13 mouse cellular contexts compared by ENCODE assay signal in genomic region chr4:152202905-152203304, GRCm38 (mm10). TPM values are rescaled to one million over a fixed set of nuclear protein-coding genes. Genes with fewer than 3 reads are reported as not detected.
A peak's percentile ranks its signal among the peaks of the same experiment; 100 is the strongest.
DNase-seq lines count a peak whose midpoint lies in the region; TF ChIP-seq lines count a peak whose summit lies in the region.
"Had no signal": no experiment of that assay in that cellular context is flagged by ENCODE, and none has a peak within 500 bp of the region (broad histone marks: within the 10 kb centered on the region; RNA-seq: fewer than 3 reads in every experiment).

No protein-coding gene starts in this region.

- H3K27me3 ChIP-seq in kidney, adult 2 months (replicated peaks; ENCODE audit: control insufficient read depth, insufficient read depth, low read length) = no peaks in the 10 kb centered on the region
- H3K27me3 ChIP-seq: midbrain, embryonic 15.5 days had no signal

- intact Hi-C loops in left cerebral cortex, postnatal 25 days (cut with DNase I) = no loop called here

- WGBS in kidney, adult 2 months = 53% methylated on average over 3 of the region's 3 CpGs

- TF ChIP-seq CTCF in kidney, adult 2 months (conservative IDR thresholded peaks at IDR 0.05; ENCODE audit: insufficient read depth, insufficient read length, low read depth, low read length) = no peak

- H3K4me3 ChIP-seq in kidney, adult 2 months (ENCODE audit: insufficient read depth, low read depth, low read length) = no peak overlapping the region
- H3K4me3 ChIP-seq: midbrain, embryonic 15.5 days had no signal

- H3K4me1 ChIP-seq in kidney, adult 2 months (ENCODE audit: control insufficient read depth, insufficient read depth, low read length) = peaks cover 9% of the 10 kb centered on the region; the same call in 1 of the 2 replicates

- H3K27ac ChIP-seq in kidney, adult 2 months (ENCODE audit: insufficient read depth, low read depth, low read length) = peak overlapping the region; percentile 2; the same call in 1 of the 2 replicates
- H3K27ac ChIP-seq: midbrain, embryonic 15.5 days had no signal

- peak; percentile 38 for DNase-seq in adrenal gland, postnatal 14 days
- no peak for DNase-seq in adrenal gland, postnatal 4 days (ENCODE audit: low spot score in 2 of 2)
- DNase-seq in kidney, adult 2 months = no peak
- DNase-seq in kidney, adult 8-10 months = no peak
- DNase-seq in A20 (ENCODE audit: low read depth, low spot score) = peak; percentile 55
- DNase-seq in left cerebral cortex, postnatal 25 days (ENCODE audit: low spot score in 2 of 2) = peak; percentile 65 to 91
- DNase-seq in embryo, embryonic 9.5 days (ENCODE audit: extremely low spot score) = no peak
- no peak for DNase-seq in spleen, postnatal 4 days (ENCODE audit: low spot score in 2 of 2)
- DNase-seq: retina, postnatal 1 day had no signal

- TF ChIP-seq POLR2A in kidney, adult 2 months (IDR thresholded peaks at IDR 0.05; ENCODE audit: low read depth, low read length) = no peak

- no peaks in the 10 kb centered on the region for H3K36me3 ChIP-seq in kidney, adult 2 months (ENCODE audit: control insufficient read depth, insufficient read depth, low read length)
- H3K36me3 ChIP-seq: midbrain, embryonic 15.5 days had no signal

RNA-seq across cellular contexts. Expression of gene Acot7, which starts 25.0 kb away (rescaled TPM):
- total RNA-seq in adrenal gland, postnatal 14 days (2021) = 32.2 and 34.2 TPM in 2 replicates
- 10 to 100 TPM; 39.1 to 44.4 TPM for total RNA-seq in adrenal gland, postnatal 4 days (2021)
- polyA plus RNA-seq in kidney, adult 2 months (2012; rRNA removed) = 80.2 and 90.1 TPM in 2 replicates
- 100 to 1,000 TPM; 308 to 337 TPM for total RNA-seq in left cerebral cortex, postnatal 25 days (2021)

RNA-seq across cellular contexts. Expression of gene Hes2, which starts 44.2 kb away (rescaled TPM):
- not detected in 2 replicates for total RNA-seq in adrenal gland, postnatal 14 days (2021)
- total RNA-seq in adrenal gland, postnatal 4 days (2021) = not detected
- polyA plus RNA-seq in kidney, adult 2 months (2012; rRNA removed) = 0.81 and 1.0 TPM in 2 replicates
- total RNA-seq in left cerebral cortex, postnatal 25 days (2021) = not detected
- total RNA-seq: heart, adult 18-20 months; layer of hippocampus, adult 8-10 months had no signal
- polyA plus RNA-seq: liver, embryonic 16.5 days; midbrain, embryonic 15.5 days had no signal

RNA-seq across cellular contexts. Expression of gene Espn, which starts 50.7 kb away (rescaled TPM):
- 0.71 and 0.96 TPM in 2 replicates for total RNA-seq in adrenal gland, postnatal 14 days (2021)
- 1 to 10 TPM; 1.0 to 5.1 TPM for total RNA-seq in adrenal gland, postnatal 4 days (2021)
- 48.3 and 57.5 TPM in 2 replicates for polyA plus RNA-seq in kidney, adult 2 months (2012; rRNA removed)
- total RNA-seq in left cerebral cortex, postnatal 25 days (2021) = 1 to 10 TPM in 1 of 2 experiments, under 1 TPM in 1; 0.73 to 1.2 TPM

Comparison
In these comparisons a context has a peak if more than half of its experiments do, and no peak if none do; other contexts are left out.
1. DNase-seq: peak in adrenal gland, postnatal 14 days (single experiment), A20 (single experiment) and left cerebral cortex, postnatal 25 days (2 of 2); none in adrenal gland, postnatal 4 days (0 of 2), kidney, adult 2 months (single experiment), kidney, adult 8-10 months (0 of 2), embryo, embryonic 9.5 days (single experiment) and spleen, postnatal 4 days (0 of 2).